Mouse (Mus musculus) B cell, adult 2 months (primary cell): Measurements from ENCODE around the gene Anks6.

ENCODE experiments used
- DNase-seq, 2 experiments: peaks; one replicate each; pipeline ENCODE4 v3.0.0; 2022

The Anks6 gene

DNA sequence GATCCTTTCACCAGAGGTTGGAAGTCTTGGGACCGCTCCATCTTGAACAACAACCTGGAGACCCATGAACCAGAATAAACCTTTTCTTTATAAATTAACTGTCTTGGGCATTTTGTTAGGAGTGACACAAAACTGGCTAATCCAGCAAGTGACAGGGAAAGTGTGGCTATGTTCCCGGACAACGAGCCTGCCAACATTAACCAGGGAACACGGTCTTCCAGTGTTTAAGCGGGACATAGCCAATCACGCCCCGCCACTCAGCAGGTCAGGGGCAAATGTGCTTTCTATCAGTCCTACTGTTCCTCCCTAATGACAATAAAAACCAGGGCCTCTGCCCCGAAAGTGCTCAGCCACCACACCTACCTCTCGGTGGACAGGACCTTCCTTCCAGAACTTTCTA, 13.4 kb downstream of the Anks6 start:
- no peak for DNase-seq

DNA sequence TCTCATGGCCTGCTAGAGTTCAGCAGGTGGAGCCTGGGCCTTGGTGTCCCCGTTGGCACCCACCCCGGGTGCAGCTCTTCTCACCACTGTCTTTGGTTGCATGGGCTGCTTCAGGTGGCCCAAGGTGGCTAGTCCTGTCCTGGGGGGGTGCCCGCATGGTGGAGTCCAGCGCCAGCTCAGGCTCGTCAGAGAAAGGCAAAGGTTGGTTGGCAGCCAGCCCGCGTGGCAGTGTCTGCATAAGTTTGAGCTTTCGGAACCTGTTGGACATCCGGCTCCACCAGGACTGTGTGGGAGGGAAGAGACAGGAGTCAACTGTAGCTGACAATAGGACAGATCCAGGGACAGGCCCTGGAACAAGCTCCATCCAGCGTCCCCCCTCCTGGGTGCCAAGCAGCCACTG, 17.6 kb downstream of the Anks6 start:
- DNase-seq = no peak

GRCm38 (mm10) chr4:47037321-47037657, 19.9 kb downstream of the Anks6 start:
- peak; percentile 83 to 84 for DNase-seq

GRCm38 (mm10) chr4:47036486-47037320, 20.5 kb downstream of the Anks6 start:
- DNase-seq = no peak

DNA sequence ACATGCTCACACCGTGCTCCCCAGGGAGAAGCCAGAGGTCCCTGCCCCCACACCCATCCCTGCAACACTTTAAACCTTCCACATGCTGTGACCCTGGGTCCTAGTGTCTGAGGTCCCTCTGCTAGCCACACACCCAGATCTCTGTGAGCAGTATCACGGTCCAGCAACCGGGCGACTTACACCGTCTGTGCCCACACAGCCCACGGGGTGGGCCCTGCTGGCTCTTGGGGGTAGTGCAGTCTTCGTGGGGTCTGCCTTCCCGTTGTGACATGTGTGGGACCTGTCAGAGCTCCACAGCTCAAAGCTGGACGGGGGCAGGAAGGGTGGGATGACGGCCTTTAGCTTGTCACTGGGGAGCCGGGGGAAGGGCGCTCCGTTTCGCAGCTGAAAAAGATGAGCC, 21.7 kb downstream of the Anks6 start:
- no peak for DNase-seq

- DNase-seq = no peak
Observed at GRCm38 (mm10) chr4:47032171-47032570, 25.1 kb downstream of the Anks6 start.

DNA sequence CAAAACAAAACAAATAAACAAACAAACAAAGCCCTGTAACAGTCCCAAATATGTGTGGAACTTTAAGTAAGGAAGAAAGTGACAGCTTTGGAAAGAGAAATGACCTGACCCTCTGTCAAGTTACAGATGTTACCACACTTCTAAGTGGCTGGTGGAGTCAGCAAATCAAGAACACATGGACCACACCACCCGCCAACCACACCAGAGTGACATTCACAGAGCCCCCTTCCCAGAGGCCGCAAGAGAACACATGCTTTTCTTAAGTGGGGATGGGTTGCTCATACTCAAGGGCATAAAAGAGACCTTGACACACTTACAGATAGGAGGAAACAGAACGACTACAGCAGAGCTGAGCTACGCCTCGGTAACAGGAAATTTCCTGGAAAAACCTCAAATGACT, 28.4 kb downstream of the Anks6 start:
- no peak for DNase-seq

DNA sequence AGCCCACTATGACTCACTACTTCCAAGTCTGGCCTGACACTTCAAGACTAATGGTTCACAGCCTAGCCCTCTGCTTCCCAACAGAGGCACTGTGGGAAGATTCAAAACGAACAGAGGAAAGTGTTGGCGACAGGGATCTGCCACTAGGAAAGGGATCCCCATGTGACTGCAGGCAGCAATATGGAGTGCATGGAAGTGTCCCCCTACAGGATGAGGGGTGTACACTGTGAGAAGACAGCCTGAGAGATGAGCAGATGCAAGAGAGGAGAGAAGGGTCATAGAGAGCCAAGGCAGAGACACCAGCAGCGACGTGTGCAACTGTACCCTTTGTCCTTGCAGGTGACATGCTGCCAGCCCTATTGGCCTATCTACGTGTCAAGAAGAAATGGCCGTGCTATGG, 33.3 kb downstream of the Anks6 start:
- no peak for DNase-seq

- DNase-seq = no peak
Observed at GRCm38 (mm10) chr4:47022804-47023603, 34.2 kb downstream of the Anks6 start.

GRCm38 (mm10) chr4:47020563-47020962, 36.7 kb downstream of the Anks6 start:
- peak; percentile 86 to 87 for DNase-seq

DNA sequence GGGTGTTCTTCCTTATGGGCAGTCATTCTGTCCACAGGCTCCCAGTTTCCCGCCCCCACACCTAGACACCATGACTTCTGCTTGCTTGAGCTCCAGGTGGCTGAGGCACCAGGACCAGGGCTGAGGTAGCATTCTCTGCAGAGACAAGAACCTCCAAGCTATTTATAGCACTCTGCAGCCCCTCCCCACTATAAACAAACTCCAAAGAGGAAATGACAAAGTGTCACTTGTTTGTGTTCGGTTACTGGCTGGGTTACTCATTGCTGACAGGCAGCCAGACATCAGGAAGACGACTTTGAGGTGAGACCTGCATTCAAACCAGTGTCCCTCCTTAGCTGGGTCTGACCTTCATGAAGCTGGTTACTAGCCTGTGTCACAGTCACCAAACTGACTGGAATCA, 42.1 kb downstream of the Anks6 start:
- DNase-seq = peak in 1 of 2 experiments; percentile 19

GRCm38 (mm10) chr4:47012476-47012875, 44.8 kb downstream of the Anks6 start:
- no peak for DNase-seq

- peak; percentile 79 to 81 for DNase-seq
Observed at GRCm38 (mm10) chr4:47010400-47011231, 46.6 kb downstream of the Anks6 start.

DNA sequence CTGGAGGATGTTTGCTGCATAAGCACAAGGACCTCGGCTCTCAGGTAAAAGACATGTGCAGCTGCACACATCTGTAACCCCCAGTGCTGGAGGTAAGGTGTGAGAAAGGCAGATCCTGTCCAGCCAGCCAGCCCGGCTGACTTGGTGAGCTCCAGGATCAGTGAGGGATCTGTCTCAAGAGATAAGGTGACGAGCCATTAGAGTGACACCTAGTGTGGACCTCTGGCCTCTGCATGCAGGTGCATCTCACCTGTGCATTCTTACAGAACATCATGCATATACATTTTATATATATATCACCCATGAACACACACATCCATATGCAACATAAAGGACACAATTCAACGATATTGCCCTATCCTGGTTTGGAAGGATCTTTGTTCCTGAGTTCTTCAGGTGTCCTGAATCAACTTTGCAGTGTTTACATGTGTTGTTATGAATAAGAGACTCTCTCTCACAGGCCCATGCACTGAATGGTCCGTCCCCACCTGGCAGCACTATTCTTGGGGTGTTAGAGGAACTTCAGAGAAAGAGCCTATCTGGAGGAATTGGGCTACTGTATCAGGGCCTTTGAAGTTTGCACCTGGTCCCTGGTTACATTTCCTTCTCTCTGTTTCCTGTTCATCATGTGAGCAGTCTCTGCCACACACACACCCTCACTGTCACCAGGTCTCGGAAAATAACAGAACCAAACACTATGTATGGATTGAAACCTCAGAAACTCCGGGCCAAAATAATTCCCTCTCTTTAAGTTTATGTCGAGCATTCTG, 56.4 kb downstream of the Anks6 start:
- peak; percentile 21 to 24 for DNase-seq

DNA sequence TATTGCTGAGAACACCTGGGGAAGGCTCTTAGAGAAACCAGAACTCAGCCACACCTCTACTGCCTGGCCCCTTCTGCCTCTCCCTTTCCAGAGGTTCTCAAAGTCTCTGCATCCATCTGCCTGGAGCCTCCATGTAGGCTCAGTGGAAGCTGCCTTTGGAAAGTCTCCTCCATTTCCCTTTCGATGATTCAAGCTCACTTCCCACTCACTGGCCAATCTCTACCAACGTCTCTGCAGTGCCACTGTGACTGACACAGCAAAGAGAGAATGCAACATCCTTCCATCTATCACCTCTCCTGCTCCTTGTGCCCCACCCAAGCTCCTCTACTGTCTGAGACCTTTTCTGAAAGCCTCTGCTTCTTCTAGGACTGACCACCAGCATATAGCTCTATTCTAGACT, 59.3 kb downstream of the Anks6 start:
- no peak for DNase-seq

DNA sequence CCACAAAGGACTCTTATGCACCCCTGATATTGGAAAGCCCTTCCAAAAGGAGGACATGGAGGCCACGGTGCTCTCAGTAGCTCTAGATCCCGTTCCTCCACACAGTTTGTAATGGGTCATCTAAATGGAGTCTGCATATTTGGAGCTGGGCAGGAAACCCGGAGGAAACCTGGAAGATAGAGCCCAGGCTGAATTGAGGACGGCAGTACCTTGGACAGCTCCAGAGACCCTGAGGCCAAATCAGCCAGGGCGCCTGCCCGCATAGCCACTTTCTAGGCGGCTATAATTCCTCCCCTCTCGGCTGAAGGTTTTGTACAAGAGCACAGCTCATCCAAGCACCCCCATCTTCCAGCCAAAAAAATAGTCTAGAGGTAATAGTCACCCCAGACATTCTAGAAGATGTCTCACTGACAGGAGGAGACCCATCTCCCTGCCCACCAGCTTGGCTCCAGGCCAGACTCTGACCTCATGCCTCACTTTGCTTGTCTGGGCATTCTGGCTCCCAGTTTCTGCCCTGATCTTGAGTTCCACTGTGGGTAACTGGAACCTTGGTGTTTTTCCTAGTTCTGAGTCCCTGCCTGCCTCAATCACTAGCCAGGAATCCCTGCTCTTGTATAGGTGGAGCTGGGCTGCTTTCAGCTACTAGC, 64.3 kb downstream of the Anks6 start:
- peak; percentile 25 to 38 for DNase-seq

DNA sequence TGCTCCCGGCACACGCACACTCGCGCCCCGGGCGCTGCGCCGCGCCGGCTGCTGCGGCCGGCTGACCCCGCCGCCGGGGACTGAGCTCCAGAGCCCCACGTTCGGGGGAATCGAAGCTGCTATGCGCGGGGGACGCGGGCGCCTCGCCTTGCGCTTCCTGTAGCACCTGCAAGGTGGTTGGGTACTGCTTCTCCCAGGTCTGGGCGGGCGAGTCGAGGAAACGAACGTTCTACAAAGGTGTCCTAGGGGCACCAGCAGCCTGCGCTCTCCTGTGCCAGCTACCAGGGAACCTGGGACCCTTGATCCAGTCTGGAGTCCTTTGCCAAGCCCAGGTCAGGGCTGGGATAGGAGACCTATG, 65.3 kb downstream of the Anks6 start:
- no peak for DNase-seq

DNA sequence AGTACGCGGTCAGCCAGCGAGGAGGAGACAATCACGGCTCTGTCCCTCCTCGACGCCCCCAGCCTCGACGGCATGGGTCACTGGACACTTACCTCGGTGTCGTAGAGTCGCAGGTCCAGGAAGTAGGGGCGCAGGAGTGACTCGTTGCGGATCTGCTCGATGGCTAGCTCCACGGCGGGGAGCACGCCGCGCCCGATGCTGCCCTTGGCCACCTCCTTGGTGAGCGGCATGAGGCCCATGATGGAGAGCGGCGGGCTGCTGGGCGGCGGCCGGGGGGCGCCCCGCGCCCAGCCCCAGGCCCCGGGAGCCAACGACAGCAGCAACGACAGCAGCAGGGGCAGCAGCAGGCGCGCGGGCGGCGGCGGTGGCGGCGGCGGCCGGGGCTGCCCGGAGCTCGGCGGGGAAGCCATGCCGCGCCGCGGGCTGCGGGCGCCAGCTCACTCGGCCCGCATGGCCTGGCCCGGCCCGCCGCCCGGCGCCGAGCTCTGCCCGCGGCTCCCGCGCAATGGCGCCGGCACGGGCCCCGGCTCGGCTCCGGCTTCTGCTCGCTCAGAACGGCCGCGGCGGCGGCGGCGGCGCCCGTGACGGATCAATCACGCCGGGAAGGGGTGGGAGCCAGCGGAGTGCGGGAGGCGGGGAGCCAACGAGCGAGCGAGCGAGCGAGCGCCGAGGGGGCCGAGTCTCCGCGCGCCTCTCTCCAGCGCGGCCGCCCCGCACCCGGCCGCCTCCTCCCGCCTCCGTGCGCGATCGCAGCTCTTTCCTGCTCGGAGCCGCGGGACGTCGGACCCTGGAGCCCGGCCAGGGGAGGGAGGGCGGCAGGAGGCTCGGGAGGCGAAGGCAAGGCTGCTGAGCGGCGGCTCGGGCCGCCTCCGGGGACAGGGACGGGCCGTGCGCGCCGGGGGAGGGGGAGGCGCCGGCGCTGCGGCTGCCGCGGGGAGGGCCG, 65.9 kb downstream of the Anks6 start, which contains the start of gene Gabbr2:
Gene Gabbr2 (minus strand): TSS at position 858 of the 943 bp plus-strand sequence.
- no peak for DNase-seq

GRCm38 (mm10) chr4:46990281-46991015, 66.8 kb downstream of the Anks6 start:
- no peak for DNase-seq

DNA sequence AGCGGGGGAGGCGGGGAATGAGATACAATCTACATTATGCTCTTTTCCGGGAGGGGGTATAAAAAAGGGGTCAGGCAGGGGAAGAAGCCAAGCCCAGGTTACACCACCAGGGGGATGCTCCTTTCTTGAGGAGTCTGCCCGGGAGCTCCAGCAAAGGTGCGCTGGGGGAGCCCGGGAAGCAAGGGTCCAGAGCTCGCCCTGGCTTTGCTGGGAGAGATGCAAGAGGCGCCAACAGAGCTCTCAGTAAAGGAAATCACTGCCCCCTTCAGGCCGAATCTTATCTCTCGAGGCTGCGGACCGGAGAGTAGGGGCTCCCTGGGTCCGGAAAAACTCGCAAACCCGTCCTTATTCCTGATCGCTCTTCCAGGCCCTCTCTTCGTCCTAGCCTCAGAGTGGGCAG, 67.4 kb downstream of the Anks6 start:
- DNase-seq = peak in 1 of 2 experiments; percentile 17
